Mouse (Mus musculus): ENCODE data around the gene Bmp8b.
A peak's percentile ranks its signal among the peaks of the same experiment; 100 is the strongest.
"Not testable (repeated sequence)": the region's sequence is repeated elsewhere in the genome, so short reads cannot be mapped to it uniquely, and the experiment has no call there.

Gene Bmp8b

DNA sequence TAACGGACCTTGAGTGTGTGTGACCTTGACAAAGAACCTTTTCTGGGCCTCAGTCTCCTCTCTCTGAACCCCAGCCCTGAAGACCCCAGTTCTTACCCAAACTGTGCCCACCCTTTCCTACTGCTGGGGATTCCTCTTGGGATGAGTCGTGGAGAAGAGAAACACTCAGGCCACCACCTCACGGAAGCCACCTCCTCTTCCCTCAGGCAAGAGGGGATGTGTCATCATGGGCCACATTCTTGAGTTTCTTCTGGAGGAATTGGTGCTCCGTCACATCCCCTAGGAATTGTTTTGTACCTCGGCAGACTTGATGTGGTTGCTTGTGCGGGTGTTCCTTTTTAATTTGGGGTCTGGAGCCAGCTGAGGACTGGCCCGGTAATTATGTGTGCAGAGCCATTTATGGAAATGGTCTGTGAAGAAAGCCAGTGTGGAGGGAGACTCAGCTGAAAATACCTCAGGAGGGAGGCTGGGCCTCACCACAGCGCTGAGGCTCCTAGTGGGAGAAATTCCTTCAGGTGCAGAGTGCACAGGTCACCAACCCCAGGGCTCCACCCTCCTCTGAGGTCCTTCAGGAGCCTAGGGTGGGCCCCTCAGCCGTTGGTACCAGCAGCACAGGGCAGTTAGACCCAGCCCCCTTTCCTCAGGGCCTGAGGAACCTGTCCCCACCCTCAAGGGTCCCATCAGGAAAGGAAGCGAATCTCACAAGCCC lies 6.5 kb downstream of the Bmp8b start:
- DNase-seq (ENCODE audit: low spot score): not testable (repeated sequence)

DNA sequence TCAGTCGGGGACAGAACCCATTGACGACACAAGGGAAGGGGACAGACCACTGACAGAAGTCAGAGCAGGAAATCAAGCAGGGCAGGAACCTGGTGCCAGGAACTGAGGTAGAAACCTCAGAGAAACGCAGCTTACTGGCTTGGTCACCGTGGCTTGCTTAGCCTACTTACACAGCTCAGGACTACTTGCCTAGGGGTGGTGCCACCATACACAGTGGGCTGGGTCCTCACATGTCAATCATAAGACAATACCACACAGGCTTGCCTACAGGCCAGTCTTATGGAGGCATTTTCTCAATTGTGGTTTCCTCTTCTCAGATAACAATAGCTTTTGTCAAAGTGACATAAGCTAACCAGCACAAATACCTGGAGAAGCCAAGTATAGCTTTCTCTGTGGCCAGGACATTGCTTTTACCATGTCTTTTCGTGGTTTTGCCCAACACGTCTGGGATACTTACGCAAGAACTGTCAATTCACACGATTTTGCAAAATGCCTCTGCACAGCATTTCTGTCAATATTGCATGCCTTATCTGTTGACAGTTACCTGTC lies 7.3 kb downstream of the Bmp8b start:
- no peak for DNase-seq (ENCODE audit: low spot score)

DNA sequence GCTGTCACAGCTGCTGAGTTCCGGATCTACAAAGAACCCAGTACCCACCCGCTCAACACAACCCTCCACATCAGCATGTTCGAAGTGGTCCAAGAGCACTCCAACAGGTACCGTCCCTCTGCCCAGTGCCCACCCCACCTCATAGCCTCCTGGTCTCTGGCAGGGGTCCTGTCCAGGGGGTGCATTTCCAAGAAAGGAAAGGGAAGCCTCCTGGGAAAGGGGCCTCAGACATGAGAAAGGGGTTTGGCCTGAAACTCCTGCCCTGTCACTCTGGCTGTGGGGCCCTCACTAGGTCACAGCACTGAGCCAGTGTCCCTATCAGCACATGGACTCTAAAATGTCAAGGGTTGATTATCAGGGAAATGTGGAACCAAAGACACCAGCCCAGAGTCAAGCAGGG lies 9.7 kb downstream of the Bmp8b start:
- not testable (repeated sequence) for DNase-seq (ENCODE audit: low spot score)

DNA sequence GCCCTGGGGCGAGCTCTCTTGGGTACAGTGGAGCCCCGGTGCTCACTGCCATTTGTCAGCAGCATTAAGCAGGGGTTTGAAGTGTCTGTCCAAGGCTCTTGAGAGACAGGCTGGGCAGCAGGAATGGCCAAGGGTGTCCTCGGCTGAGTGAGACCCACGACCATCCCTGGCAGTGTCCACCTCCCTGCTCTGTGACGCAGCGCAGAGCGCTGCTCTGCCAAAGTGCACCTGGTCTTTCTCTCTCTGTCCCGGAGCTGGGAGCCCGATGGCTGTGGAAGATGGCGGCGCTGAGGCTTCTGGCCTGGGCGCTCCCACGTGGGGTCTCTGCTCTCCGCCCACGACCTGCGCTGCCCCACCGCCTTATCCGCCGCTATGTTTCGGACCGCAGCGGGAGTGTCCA lies 11.0 kb downstream of the Bmp8b start, which contains the start of gene Oxct2b:
Oxct2b (plus strand) TSS at position 256 of the 400 bp plus-strand sequence.
- DNase-seq (ENCODE audit: low spot score): no peak

DNA sequence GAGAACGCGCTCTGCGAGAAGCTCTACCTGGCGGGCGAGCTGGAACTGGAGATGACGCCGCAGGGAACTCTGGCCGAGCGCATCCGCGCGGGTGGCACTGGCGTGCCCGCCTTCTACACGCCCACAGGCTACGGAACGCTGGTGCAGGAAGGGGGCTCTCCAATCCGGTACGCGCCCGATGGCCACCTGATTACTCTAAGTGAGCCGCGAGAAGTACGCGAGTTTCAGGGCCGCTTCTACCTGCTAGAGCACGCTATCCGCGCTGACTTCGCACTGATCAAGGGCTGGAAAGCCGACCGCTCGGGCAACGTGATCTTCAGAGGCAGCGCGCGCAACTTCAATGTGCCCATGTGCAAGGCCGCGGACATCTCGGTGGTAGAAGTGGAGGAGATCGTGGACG lies 11.7 kb downstream of the Bmp8b start:
- DNase-seq (ENCODE audit: low spot score): not testable (repeated sequence)

DNA sequence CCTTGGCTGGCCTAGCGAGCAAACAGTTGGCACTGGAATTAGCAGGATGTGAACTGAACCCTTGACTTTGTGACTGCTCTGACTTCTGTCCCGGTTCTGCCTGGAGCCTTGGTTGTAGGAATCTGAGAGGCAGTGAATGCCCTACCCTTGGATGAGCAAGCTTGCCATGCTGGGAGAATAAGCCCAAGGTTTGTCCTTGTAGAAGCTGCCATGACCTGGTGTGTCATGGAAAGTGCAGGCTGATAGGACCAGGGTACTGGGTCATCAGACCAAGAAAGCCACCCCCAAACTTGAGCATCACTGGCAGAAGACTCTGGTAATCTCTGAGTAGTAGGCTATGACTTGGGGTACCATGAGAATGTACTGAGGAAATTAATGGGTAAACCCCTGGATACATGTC lies 16.3 kb downstream of the Bmp8b start:
- DNase-seq (ENCODE audit: low spot score): no peak

DNA sequence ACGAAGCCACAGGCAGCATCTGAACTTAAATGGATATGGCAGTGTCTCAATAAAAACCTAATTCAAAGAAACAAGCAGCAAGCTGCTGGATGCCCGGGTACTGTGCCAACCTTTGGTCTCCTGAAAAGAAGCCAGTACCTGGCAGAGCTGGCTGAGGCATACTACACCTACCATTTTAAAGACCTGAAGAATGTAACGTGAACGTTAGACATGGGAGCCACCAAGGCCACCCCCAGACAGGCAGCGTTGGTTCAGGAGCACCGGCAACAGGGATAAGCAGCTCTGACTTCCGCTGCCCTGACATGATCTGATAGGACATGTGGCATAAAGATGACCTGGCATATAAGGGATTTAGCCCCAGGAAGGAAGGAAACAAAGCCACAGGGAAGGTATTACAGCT lies 21.7 kb downstream of the Bmp8b start:
- DNase-seq (ENCODE audit: low spot score): no peak

DNA sequence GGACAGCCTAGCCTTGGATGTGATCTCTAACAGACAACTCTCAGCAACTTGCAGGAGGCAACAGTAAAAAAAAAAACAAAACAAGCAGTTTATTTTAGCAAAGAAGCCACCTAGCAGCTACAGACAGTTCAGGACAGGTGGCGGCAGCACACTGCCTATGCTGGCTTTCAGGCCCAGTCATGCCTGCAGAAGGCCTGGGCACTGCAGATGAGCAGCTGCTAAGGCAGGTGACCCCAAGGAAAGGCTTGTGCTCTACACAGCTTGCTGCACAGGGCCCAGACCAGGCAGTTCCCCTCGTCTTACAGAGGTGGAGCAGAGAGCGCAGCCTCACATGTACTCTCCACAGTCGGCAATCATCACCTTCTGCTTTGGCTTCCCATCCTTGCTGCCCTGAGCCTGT lies 22.1 kb downstream of the Bmp8b start:
- DNase-seq (ENCODE audit: low spot score): no peak

DNA sequence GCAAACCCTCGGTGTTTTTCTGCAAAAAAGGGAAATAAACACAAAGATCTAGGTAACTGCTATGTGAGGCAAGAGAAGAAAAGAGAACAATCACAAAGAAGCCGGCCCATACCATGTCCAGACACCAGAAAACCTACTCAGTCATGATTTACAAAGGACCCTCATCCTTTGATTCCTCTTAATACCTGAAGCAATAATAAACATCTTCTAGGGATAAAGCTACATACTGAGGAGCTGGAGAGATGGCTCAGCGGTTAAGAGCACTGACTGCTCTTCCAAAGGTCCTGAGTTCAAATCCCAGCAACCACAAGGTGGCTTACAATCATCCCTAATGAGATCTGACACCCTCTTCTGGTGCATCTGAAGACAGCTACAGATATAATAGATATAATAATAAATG lies 32.6 kb downstream of the Bmp8b start:
- no peak for DNase-seq (ENCODE audit: low spot score)

DNA sequence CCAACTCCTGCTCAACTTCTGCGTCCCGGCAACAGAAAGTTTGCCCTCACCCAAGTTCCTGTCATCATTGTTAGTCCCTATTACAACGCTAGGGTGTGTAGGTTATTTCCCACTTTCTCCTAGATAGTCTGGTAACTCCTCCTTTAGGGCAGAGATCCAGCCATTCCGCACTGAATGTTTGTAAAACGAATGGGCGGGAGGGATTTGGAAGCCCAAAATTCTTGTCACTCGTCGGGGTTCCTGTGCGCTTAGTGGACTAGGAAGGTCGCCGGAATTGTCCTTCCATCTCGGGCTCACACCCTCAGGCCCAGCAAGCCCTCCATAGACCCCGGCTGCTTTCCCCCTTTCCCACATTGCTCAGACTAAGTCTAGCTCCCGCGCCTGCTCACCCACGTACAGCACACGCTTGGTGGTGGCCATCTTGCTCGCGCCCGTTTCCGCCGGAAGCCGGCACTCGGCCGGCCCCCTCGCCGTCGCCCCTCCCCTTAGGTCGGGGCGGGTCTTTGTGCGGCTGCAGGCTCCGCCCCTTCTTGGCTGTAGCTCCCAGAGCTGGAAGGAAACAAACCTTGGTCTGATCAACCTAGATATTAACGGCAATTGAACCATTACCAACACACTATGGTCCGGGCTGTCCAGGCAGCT lies 34.7 kb downstream of the Bmp8b start, which contains the start of gene Ppie:
Ppie (minus strand) TSS at position 439 of the 642 bp plus-strand sequence.
- DNase-seq (ENCODE audit: low spot score): peak; percentile 79

DNA sequence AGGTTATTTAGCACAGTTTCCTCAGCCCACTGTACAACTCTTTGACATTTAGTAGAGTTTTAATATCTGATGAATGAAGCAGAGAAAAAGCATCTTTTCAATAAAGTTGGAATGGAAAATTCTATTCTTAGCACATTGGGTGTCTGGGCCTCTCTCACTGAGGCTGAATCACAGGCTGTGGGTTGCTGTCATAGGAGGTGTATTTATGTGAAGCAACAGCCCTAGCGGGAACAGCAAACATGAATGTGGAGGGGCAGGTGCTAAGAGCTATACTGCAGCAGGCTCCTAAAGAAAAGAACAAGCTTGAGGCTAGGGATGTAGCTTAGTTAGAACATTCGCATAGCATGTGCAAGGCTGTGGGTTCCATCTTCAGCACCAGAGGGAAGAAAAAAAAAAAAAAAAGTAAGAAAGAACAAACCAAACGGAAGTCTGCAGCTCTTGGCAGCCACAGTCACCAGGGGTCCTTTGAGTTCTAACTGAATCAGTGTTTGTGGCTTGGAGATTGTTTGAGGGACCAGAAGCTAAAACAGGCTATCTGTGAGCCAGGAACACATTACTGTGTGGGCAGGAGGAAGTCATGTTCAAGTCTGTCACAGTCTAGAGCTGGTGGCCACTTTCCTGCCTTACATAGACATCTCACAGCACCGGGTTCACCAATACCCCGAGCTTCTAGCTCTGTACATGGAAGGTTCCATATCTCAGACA lies 42.6 kb downstream of the Bmp8b start:
- no peak for DNase-seq (ENCODE audit: low spot score)

DNA sequence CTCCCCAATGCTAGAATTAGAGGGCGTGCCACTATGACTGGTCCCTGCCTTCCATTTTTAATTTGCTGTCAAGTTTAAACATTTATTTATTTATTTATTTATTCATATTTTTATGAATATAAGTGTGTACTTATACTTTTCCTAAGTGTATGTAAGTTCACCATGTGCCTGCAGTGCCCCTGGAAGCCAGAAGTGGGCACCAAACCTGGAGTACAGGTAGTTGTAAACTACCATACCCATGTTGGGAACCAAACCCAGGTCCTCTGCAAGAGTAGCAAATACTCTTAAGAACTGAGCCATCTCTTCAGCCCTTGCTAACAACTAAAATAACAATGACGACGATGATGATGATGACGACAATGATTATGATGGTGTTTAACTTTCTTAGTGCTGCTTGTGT lies 47.0 kb downstream of the Bmp8b start:
- no peak for DNase-seq (ENCODE audit: low spot score)

DNA sequence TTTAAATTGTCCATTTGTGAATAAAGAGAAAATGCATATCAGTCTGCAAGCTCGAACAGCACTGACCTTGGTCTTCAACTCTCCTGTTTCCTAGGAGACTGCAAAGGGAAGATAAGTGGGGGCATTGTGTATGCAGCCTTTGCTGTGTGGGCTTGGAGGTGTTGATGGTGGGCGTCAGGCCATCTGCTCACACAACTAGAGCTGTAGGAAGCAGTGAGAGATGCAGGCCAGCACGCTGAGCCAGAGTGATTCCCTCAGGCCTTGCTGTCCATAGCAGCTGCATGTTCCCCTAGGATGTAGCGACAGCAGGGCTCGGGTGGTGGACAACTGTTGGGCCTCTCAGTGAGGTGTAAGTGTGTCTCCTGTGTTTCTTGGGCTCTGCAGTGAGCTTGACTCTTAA lies 48.0 kb downstream of the Bmp8b start:
- DNase-seq (ENCODE audit: low spot score): no peak

DNA sequence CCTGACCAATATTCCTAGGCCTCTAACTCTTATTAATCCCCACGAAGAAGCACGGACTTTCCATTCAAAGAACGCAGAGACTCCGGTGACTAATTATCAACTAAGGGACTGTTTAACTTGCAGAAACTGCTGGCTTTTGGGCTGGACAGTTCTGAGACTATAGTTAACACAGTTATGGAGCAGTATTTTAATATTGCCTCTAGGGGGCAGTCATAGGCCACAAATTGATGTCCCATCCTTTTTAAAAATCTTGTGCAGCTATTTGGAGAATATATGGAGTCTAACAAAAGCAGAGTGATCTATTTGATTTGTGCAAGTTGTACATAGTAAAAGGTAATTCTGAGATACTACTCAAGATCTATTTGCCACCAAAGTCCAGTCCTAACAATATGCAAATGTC lies 50.0 kb downstream of the Bmp8b start:
- no peak for DNase-seq (ENCODE audit: low spot score)

DNA sequence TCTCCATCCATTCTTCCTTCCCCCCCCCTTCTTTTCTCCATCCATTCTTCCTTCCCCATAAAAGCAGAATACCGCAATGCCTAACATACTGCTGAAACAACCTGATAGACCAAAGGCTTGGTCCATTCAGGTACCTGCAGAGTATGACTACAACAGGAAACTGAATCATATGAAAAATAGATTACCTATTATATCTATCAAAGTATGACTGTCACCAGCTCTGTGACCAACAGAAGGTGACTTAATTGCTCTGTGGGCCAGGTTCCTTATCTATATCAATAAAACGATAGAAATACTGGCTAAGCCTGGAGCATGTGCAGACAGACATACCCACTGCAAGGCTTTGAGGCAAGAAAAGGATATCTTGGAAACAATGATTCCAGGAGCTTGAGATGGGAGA lies 50.5 kb downstream of the Bmp8b start:
- DNase-seq (ENCODE audit: low spot score): no peak

DNA sequence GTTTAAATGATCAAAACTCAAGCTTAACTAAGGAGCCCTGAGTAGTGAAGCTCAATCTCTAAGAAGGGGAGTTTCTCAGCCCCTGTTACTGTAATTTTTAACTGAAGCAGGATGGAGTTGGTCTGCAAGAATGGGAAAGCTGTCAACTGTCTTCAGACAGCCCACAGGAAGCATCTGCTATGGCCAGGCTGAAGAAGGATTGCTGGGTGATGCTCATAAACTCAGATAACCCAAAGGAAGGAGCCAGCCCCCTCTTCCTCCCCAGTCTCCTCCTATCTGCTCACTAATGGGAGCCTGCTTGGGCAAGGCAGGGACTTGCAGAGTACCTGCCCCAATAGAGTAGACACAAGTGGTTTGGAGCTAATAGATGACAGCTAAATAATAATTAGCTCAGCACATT lies 50.9 kb downstream of the Bmp8b start:
- no peak for DNase-seq (ENCODE audit: low spot score)

DNA sequence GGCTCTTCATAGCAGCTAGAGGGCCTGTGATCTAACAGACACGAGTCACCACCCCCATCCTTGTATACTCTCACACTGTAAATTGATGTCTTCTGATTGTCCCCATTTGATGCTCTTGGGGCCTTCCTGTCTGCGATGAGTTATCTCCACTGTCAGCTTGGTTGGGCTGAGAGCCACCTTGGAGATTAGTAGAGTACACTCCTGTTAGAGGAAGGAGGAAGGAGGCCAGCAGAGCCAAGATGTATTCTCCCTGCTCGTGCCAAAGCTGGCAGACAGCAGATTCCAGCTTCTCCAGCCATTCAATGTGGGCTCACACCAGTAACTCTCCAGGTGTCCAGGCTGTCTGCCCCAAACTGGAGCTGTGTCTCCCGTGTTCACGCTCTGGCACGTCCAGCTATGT lies 55.6 kb downstream of the Bmp8b start:
- no peak for DNase-seq (ENCODE audit: low spot score)

DNA sequence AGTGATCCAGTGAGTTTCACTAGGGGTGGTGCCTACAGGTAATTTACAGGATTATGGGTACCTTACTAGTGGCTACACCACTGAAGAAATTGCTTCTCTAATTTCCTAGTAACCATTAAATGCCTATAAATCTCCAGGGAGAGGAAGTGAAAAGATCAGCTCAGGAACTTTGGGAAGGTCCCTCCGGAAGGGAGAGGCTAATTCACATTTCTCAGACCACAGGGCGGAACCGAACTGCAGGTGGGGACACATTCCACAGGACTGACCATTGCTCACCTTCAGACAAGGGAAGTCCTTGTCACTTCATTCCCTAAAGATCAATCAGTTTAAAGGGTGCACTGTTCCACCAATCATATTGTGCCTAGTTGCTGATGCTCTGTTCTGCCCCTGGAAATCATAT lies 56.3 kb downstream of the Bmp8b start:
- not testable (repeated sequence) for DNase-seq (ENCODE audit: low spot score)

DNA sequence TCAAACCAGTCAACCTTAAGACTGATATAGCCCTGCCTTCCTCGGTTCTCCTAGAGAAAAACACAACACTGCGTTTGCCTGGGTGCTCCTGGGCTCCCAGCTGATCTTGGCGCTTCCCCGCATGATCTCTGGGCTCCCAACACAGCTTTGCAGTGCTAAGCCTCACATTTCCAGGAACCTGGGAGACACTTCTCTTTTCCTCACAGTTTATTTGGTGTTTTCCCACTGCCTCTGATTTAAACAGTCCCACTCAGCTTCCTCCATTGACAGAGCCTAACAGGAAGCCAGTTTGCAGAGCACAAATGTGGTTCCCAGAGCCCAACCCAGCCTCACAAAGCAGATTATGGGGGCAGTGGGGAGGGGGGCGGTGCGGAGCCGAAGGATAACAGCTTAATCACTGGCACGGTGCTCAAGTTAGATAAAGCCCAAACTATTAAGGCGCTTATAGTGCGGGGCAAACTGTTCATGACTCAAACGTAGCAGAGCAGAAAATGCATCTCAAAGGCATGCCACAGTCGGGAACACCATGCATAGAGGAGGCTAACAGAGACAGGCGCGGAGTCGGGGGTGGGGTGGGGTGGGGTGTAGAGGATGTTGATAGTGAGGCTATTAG lies 57.4 kb downstream of the Bmp8b start:
- no peak for DNase-seq (ENCODE audit: low spot score)

DNA sequence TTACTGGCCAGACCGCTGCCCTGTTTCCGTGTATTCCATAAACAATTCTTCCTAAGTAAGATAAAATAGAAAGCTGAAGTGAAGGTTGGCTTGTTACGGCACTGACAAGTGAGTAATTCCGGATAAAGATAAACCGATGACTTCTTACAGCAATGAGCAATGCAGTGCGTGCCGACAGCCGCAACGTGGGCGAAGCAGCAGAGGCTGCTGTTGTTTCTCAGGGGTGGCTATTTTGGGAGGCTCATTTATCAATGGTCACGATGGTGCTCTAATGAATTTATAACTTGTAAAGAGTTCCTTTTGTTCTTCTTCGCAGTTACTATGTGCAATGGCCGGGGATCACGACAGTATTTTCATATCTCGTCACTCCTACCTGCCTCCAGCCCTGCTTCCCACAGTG lies 59.2 kb downstream of the Bmp8b start:
- no peak for DNase-seq (ENCODE audit: low spot score)

DNA sequence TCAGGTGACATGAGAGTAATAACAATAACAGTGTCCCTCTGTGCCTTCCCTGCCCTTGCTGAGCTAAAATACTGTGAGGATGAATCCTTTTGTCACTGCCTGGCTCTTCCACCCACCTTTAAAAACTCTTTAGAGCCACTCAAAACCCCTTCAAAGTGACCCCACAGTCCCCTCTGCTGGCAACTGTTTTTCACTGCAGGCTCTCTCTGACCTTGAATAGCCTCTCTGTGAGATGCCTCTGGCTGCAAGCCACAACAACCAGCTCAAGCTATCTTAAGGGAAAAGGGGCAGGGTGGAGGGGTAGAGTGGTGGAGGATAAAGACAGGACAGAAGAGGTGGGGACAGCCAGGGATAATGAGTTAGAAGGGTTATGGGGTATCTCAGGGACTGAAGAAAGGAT lies 66.8 kb downstream of the Bmp8b start:
- DNase-seq (ENCODE audit: low spot score): peak; percentile 40

Data from ovary, postnatal 36 days (tissue).